Mouse (Mus musculus) olfactory bulb, adult 2 months (tissue): ENCODE measurements around the gene Gjb3. TPM values are rescaled to one million over a fixed set of nuclear protein-coding genes. Genes with fewer than 3 reads are reported as not detected.

ENCODE experiments used
- H3K27ac ChIP-seq: fragments of 200-500 bp; 2 replicates; pipeline ENCODE4 v1.5.1; 2012; ENCODE audit warnings: low read depth, low read length; ENCODE audit not compliant: insufficient read depth
- H3K4me1 ChIP-seq: fragments of 200-500 bp; 2 replicates; pipeline ENCODE4 v1.6.1; 2012; ENCODE audit warnings: low read length; ENCODE audit not compliant: control insufficient read depth, insufficient read depth
- H3K4me3 ChIP-seq: fragments of 200-500 bp; 2 replicates; pipeline ENCODE4 v1.5.1; 2012; ENCODE audit warnings: mild to moderate bottlenecking, low read depth, low read length, moderate library complexity; ENCODE audit not compliant: insufficient read depth
- CTCF ChIP-seq: fragments of 200-500 bp; IDR thresholded peaks from 2 replicates; pipeline ENCODE4 v1.5.1; 2012; ENCODE audit warnings: low read depth, mild to moderate bottlenecking, low read length, moderate library complexity; ENCODE audit not compliant: insufficient read depth
- POLR2A ChIP-seq: fragments of 200-500 bp; IDR thresholded peaks from 2 replicates; pipeline ENCODE4 v1.6.1; 2012; ENCODE audit warnings: mild to moderate bottlenecking, low read depth, low read length, moderate library complexity; ENCODE audit not compliant: insufficient read depth
- WGBS: fragments of 180-500 bp; shearing (Covaris S2); methylation state at CpG from one replicate; pipeline ENCODE4 v1.1.7; 2018; 5-methylcytosine and 5-hydroxymethylcytosine counted together
- polyA plus RNA-seq: library from polyadenylated mRNA; stranded (reverse); fragments of >200 nt; gene quantifications from 2 replicates; pipeline ENCODE4 v1.2.4, GENCODE M21; 2012; ENCODE audit warnings: low replicate concordance; ENCODE audit not compliant: missing spikeins, insufficient read depth, insufficient read length

The Gjb3 gene
- polyA plus RNA-seq, 1 experiment, result not detected

DNA sequence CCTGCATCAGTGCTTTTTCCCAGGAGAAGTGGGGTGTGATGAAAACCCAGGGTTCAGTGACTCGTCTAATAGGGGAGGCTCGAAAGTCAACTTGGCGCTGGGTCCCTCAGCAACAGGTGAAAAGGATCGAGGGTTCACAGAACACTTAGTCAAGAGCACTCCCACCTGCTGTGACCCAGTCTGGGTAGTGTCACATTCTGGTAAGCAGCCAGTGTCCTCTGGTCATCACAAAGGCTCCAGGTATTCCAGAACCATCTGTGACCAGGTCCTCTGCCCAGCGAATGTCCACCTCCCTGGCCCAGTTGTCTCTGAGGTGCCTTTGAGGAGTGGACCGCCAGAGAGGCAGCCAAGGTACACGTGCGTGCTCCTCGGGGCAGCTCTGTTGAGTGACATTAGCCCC is 19.1 kb downstream of the Gjb3 start:
- TF ChIP-seq CTCF, result no peak
- no peak for TF ChIP-seq POLR2A
- WGBS, result 70% methylated on average over 9 of the region's 9 CpGs
- H3K4me1 ChIP-seq, result peaks cover 12% of the 10 kb centered on the region
- no peak overlapping the region for H3K4me3 ChIP-seq
- H3K27ac ChIP-seq, result no peak overlapping the region

DNA sequence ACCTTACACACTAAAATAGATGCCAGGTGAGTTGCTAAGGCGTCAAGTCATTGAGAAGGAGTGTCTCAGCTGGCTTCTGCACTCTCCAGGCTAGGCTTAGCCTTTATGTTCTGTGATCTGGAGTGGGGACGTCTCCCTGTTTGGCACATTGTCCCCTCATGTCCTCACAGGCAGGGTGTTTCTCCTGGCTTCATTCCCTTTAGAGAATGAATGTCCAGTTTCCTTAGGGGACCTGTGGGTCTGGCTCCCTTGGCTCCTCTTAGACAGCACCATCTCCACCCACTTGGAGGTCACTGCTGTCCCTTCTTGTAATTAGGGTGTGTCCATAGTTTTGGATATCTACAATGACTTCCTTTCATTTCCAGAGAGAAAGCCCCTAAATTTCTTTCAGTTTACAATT is 23.7 kb downstream of the Gjb3 start:
- 73% methylated on average over 2 of the region's 2 CpGs for WGBS
- Histone ChIP-seq H3K4me1 (no peaks in the 10 kb centered on the region), H3K4me3 (no peak overlapping the region), H3K27ac (no peak overlapping the region)
- TF ChIP-seq POLR2A (no peak), CTCF (no peak)

DNA sequence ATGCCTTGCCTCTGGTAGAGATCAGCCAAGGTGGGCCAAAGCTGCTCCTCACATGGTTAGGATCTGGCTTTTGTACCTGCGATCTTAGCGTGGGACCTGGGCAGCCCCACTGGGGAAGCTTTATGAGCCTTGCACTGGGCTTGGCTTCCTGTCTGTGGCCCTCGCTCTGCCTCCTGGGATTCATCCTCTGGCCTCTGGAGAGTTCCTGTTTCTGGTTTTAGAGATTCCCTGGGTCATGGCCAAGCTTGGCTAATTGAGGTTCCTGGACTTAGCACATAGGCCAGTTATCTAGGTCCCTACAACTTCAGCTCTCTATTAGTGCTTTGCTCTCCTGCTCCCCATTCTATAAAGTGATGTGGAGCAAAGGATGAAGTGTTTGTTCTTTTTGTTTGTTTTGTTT is 26.8 kb downstream of the Gjb3 start:
- H3K4me1 ChIP-seq, result no peaks in the 10 kb centered on the region
- 80% methylated on average over 3 of the region's 3 CpGs for WGBS
- no peak overlapping the region for H3K27ac ChIP-seq
- no peak overlapping the region for H3K4me3 ChIP-seq
- TF ChIP-seq CTCF, result no peak
- TF ChIP-seq POLR2A, result no peak

DNA sequence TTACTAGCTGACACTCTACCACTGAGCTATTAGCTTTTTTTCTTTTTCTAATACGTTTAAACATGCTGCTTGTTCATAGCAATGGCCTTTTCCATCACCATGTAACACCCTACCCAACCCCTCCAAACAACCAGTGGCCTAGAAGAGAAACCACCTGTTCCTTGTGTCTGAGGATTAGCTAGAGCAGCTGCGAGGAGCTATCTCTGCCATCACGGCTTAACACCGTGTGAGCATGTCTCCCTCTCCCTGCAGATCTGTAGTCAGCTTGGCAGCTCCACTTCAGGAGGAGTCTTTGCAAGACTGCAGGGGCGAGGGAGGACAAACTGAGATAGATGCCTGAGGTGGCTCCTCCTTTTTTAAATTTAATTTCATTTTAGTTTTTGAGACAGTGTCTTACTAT is 30.1 kb downstream of the Gjb3 start:
- Histone ChIP-seq H3K4me1 (no peaks in the 10 kb centered on the region), H3K4me3 (no peak overlapping the region), H3K27ac (no peak overlapping the region)
- WGBS, result 74% methylated on average over 5 of the region's 5 CpGs
- TF ChIP-seq POLR2A (no peak), CTCF (no peak)

DNA sequence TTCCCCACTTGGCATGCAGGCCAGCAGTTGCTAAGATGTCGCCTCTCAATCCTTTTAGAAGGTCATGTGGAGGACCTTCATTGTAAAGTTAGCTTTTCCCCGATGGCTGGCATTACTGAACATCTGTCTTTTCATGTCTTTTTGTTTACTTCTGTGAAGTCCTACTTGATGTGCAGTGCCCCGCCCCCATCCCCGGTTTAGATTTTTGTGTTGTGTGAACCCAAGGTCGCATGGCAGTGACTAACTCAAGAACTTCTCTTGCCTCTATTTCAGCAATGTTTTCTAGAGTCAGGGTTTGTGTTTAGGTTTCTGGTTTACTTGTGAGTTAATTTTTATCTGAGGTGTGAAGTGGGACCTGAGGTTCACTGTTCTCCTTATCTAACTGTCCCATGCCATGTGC is 38.0 kb downstream of the Gjb3 start:
- TF ChIP-seq POLR2A, result no peak
- no peak for TF ChIP-seq CTCF
- WGBS, result 84% methylated on average over 5 of the region's 5 CpGs
- H3K4me1 ChIP-seq, result no peaks in the 10 kb centered on the region
- H3K4me3 ChIP-seq, result no peak overlapping the region
- no peak overlapping the region for H3K27ac ChIP-seq

DNA sequence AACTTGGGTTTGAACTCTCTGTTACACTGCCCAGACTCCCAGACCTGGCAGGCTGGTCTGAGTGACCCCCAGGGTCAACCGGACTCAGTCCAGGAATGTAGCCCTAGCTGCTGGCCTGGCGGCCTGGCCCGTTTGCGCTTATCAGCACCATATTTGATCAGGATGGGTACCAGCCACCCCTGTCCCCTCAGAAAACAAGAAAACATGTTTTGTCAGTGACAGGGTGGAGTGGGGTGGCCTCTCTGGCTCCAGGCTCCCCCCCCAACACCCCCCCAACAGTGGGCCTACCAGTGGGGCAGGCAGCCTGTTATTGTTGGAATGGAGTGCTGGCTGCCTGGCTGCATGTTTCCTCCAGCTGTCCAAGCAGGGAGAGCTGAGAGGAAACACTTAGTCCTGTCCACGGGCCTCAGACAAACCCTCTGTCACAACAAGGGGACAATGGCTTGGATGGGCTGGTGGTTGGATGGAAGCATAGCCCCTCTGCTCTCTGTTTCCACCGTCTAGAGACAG is 41.5 kb downstream of the Gjb3 start:
- H3K4me3 ChIP-seq, result no peak overlapping the region
- WGBS, result 69% methylated on average over 6 of the region's 6 CpGs
- H3K27ac ChIP-seq, result no peak overlapping the region
- TF ChIP-seq POLR2A (no peak), CTCF (no peak)
- H3K4me1 ChIP-seq, result no peaks in the 10 kb centered on the region

- no peak overlapping the region for H3K27ac ChIP-seq
- 90% methylated on average over 4 of the region's 4 CpGs for whole genome bisulfite sequencing
- no peaks in the 10 kb centered on the region for H3K4me1 ChIP-seq
- no peak overlapping the region for H3K4me3 ChIP-seq
- no peak for TF ChIP-seq POLR2A
- TF ChIP-seq CTCF, result no peak
These were observed 43.7 kb downstream of the Gjb3 start for GRCm38 (mm10) chr4:127286907-127287306.

- no peaks in the 10 kb centered on the region for H3K4me1 ChIP-seq
- H3K27ac ChIP-seq, result no peak overlapping the region
- H3K4me3 ChIP-seq, result no peak overlapping the region
- 77% methylated on average over 9 of the region's 9 CpGs for WGBS
- no peak for TF ChIP-seq CTCF
- TF ChIP-seq POLR2A, result no peak
These were observed 51.4 kb downstream of the Gjb3 start for GRCm38 (mm10) chr4:127279241-127279640.

- H3K27ac ChIP-seq, result no peak overlapping the region
- no peak overlapping the region for H3K4me3 ChIP-seq
- 62% methylated on average over 9 of the region's 9 CpGs for WGBS
- no peaks in the 10 kb centered on the region for H3K4me1 ChIP-seq
- TF ChIP-seq POLR2A, result no peak
- TF ChIP-seq CTCF, result no peak
These were observed 52.1 kb downstream of the Gjb3 start for GRCm38 (mm10) chr4:127278451-127279001.

Other genes with a start within 250 kb of the Gjb3 start
- gene Tmem35b, start 207.2 kb downstream of the Gjb3 start, polyA plus RNA-seq, result not detected in 2 replicates
- gene Dlgap3, start 161.6 kb downstream of the Gjb3 start, polyA plus RNA-seq, result not detected in 2 replicates
- not detected in 2 replicates for gene Smim12, start 87.1 kb downstream of the Gjb3 start, polyA plus RNA-seq
- not detected in 2 replicates for gene Gja4, start 16.8 kb downstream of the Gjb3 start, polyA plus RNA-seq
- not detected in 2 replicates for gene Gjb4, start 23.2 kb upstream of the Gjb3 start, polyA plus RNA-seq
- not detected in 2 replicates for gene Gjb5, start 27.3 kb upstream of the Gjb3 start, polyA plus RNA-seq